ENCODE assay signal across 21 mouse cellular contexts in genomic region chr5:90621316-90621715, GRCm38 (mm10). TPM values are rescaled to one million over a fixed set of nuclear protein-coding genes. Genes with fewer than 3 reads are reported as not detected.
A peak's percentile ranks its signal among the peaks of the same experiment; 100 is the strongest.
DNase-seq lines count a peak whose midpoint lies in the region; ATAC-seq and TF ChIP-seq lines count a peak whose summit lies in the region.
"Had no signal": no experiment of that assay in that cellular context is flagged by ENCODE, and none has a peak within 500 bp of the region (broad histone marks: within the 10 kb centered on the region; RNA-seq: fewer than 3 reads in every experiment).

No protein-coding gene starts in this region.

- no peak for TF ChIP-seq CTCF in intestine, postnatal 0 days (IDR thresholded peaks at IDR 0.05; ENCODE audit: low read depth)

- ATAC-seq in intestine, postnatal 0 days: no peak
- ATAC-seq in intestine, embryonic 15.5 days: no peak
- ATAC-seq in hindbrain, embryonic 12.5 days (ENCODE audit: low FRiP score): no peak
- ATAC-seq: forebrain, embryonic 15.5 days; hindbrain, embryonic 16.5 days had no signal

- H3K9ac ChIP-seq in intestine, postnatal 0 days (ENCODE audit: low read depth, low read length): no peak overlapping the region
- H3K9ac ChIP-seq in intestine, embryonic 15.5 days: no peak overlapping the region
- no peak overlapping the region for H3K9ac ChIP-seq in hindbrain, embryonic 12.5 days
- H3K9ac ChIP-seq: forebrain, embryonic 15.5 days; hindbrain, embryonic 13.5 days had no signal

- H3K4me3 ChIP-seq in intestine, postnatal 0 days (ENCODE audit: low read depth, low read length): no peak overlapping the region
- no peak overlapping the region for H3K4me3 ChIP-seq in intestine, embryonic 15.5 days (replicated peaks)
- no peak overlapping the region for H3K4me3 ChIP-seq in hindbrain, embryonic 12.5 days
- H3K4me3 ChIP-seq: forebrain, embryonic 15.5 days; gastrocnemius, adult 2 months; hindbrain, embryonic 13.5 days had no signal

- H3K4me2 ChIP-seq in intestine, postnatal 0 days (replicated peaks; ENCODE audit: low read depth): no peak overlapping the region
- no peak overlapping the region for H3K4me2 ChIP-seq in intestine, embryonic 15.5 days (replicated peaks)
- no peak overlapping the region for H3K4me2 ChIP-seq in hindbrain, embryonic 12.5 days (replicated peaks)
- H3K4me2 ChIP-seq: forebrain, embryonic 15.5 days; heart, embryonic 11.5 days; hindbrain, embryonic 13.5 days had no signal

- DNase-seq in NIH3T3 (ENCODE audit: low read depth): peak; percentile 58
- DNase-seq in telencephalon, adult 2 months (ENCODE audit: low read depth, low spot score): peak; percentile 16
- DNase-seq in right cerebral cortex, adult 2 months (ENCODE audit: low spot score in 2 of 2): no peak
- DNase-seq: adrenal gland, adult 2 months; adrenal gland, postnatal 14 days; cerebellum, adult 18-20 months; cerebellum, adult 9-10 months; cerebellum, postnatal 14 days; gastrocnemius, adult 2 months; gastrocnemius, postnatal 14 days; heart, adult 11 months; kidney, adult 2 months had no signal

- WGBS in intestine, postnatal 0 days: 92% methylated on average over 2 of the region's 2 CpGs
- WGBS in intestine, embryonic 15.5 days: 93% methylated on average over 2 of the region's 2 CpGs
- 97% methylated on average over 2 of the region's 2 CpGs for WGBS in hindbrain, embryonic 12.5 days

- H3K27me3 ChIP-seq in intestine, postnatal 0 days (replicated peaks; ENCODE audit: control insufficient read depth, insufficient read depth, low read length): no peaks in the 10 kb centered on the region
- H3K27me3 ChIP-seq in intestine, embryonic 15.5 days (replicated peaks): no peaks in the 10 kb centered on the region
- H3K27me3 ChIP-seq in hindbrain, embryonic 12.5 days: no peaks in the 10 kb centered on the region
- H3K27me3 ChIP-seq: CH12.LX; forebrain, embryonic 15.5 days; hindbrain, embryonic 13.5 days had no signal

- 0 out of 2 replicates have a peak, but pooled peaks cover 3% of the 10 kb centered on the region for H3K4me1 ChIP-seq in intestine, postnatal 0 days (replicated peaks; ENCODE audit: control insufficient read depth, insufficient read depth, low read length)
- H3K4me1 ChIP-seq in intestine, embryonic 15.5 days (replicated peaks): no peaks in the 10 kb centered on the region
- H3K4me1 ChIP-seq in hindbrain, embryonic 12.5 days: no peaks in the 10 kb centered on the region
- H3K4me1 ChIP-seq: forebrain, embryonic 15.5 days; hindbrain, embryonic 13.5 days had no signal

- no peaks in the 10 kb centered on the region for H3K9me3 ChIP-seq in intestine, postnatal 0 days (ENCODE audit: control insufficient read depth)
- no peaks in the 10 kb centered on the region for H3K9me3 ChIP-seq in intestine, embryonic 15.5 days
- H3K9me3 ChIP-seq in hindbrain, embryonic 12.5 days (replicated peaks): no peaks in the 10 kb centered on the region
- H3K9me3 ChIP-seq: forebrain, embryonic 15.5 days; G1E; hindbrain, embryonic 13.5 days had no signal

- peaks cover 12% of the 10 kb centered on the region; the same call in 1 of the 2 replicates for H3K36me3 ChIP-seq in intestine, postnatal 0 days (ENCODE audit: control insufficient read depth, insufficient read depth)
- no peaks in the 10 kb centered on the region for H3K36me3 ChIP-seq in intestine, embryonic 15.5 days
- no peaks in the 10 kb centered on the region for H3K36me3 ChIP-seq in hindbrain, embryonic 12.5 days
- H3K36me3 ChIP-seq: forebrain, embryonic 15.5 days; G1E; hindbrain, embryonic 13.5 days had no signal

- H3K27ac ChIP-seq in intestine, postnatal 0 days (ENCODE audit: low read depth, low read length): peak overlapping the region; percentile 82; the same call in 1 of the 2 replicates
- H3K27ac ChIP-seq in intestine, embryonic 15.5 days: no peak overlapping the region
- no peak overlapping the region for H3K27ac ChIP-seq in hindbrain, embryonic 12.5 days
- H3K27ac ChIP-seq: forebrain, embryonic 15.5 days; gastrocnemius, adult 2 months; hindbrain, embryonic 13.5 days had no signal

RNA-seq across cellular contexts. Expression of gene Rassf6, which starts 19.1 kb away (rescaled TPM):
- 28.7 and 30.7 TPM in 2 replicates for polyA plus RNA-seq in intestine, postnatal 0 days (2015; fragmentation: Nextera tagmentation; extraction: Ambion mirVana)
- 26.9 and 29.0 TPM in 2 replicates for polyA plus RNA-seq in intestine, embryonic 15.5 days (2015; fragmentation: Nextera tagmentation; extraction: Ambion mirVana)
- 0.62 and 0.73 TPM in 2 replicates for polyA plus RNA-seq in hindbrain, embryonic 12.5 days (2016; fragmentation: Nextera tagmentation; extraction: Ambion mirVana)
- polyA plus RNA-seq: adrenal gland, adult 2 months; G1E had no signal

Comparison
In these comparisons a context has a peak if more than half of its experiments do, and no peak if none do; other contexts are left out.
1. DNase-seq: peak in NIH3T3 (single experiment) and telencephalon, adult 2 months (single experiment); none in right cerebral cortex, adult 2 months (0 of 2).
2. RNA of gene Rassf6, which starts 19.1 kb away (polyA plus RNA-seq): 28.7 to 30.7 TPM in intestine, postnatal 0 days and 26.9 to 29.0 TPM in intestine, embryonic 15.5 days; 0.62 to 0.73 TPM in hindbrain, embryonic 12.5 days; every median in the first group is over 10 times any median in the second.